Mouse (Mus musculus): ENCODE results near the gene Col13a1.

Gene Col13a1

DNA sequence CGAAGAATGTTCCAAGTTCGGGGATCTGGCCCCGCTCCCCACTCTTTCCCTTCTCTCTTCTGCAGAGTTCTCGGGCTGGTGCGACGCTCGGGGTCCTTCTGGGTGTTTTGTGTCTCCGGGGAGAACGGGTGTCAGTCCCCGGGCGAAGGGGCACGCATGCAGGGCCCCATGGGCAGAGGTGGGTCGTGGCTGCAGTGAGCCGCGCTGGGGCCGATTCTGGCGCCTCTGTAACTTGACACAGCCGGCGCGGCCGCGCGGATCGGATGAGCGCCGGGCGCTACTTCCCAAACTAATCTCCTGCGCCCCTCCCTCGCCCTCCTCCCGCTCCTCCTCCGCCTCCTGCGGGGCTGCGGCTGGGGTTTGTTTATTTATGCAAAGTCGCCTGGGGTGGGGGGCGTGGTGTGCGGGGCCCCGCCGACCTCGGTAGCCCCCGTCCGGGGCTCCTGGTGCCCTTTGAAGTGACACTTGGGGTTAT is at the start of gene Col13a1:
Col13a1 (minus strand) TSS at position 243 of the 475 bp plus-strand sequence.
- no peak for DNase-seq (ENCODE audit: low spot score in 2 of 2)

DNA sequence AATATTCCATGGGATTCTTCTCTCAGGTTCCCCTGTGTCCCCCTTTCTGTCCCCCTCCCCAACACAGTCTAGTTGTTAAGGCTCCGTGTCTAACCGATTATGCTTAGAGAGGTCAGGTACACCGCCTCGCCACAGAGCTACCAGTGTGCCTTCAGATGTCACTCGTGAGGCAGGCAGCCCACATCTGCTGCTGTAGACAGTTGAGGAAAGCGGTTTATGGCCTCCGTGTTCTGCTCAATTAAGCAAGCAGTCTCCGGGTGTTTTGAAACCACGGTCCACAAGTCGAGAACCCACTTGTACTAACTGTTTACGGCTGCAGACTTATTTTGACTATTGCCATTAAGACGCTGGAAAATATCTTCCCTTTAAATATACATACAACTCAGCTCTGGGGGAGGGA is 48.8 kb upstream of the Col13a1 start:
- no peak for DNase-seq (ENCODE audit: low spot score in 2 of 2)

DNA sequence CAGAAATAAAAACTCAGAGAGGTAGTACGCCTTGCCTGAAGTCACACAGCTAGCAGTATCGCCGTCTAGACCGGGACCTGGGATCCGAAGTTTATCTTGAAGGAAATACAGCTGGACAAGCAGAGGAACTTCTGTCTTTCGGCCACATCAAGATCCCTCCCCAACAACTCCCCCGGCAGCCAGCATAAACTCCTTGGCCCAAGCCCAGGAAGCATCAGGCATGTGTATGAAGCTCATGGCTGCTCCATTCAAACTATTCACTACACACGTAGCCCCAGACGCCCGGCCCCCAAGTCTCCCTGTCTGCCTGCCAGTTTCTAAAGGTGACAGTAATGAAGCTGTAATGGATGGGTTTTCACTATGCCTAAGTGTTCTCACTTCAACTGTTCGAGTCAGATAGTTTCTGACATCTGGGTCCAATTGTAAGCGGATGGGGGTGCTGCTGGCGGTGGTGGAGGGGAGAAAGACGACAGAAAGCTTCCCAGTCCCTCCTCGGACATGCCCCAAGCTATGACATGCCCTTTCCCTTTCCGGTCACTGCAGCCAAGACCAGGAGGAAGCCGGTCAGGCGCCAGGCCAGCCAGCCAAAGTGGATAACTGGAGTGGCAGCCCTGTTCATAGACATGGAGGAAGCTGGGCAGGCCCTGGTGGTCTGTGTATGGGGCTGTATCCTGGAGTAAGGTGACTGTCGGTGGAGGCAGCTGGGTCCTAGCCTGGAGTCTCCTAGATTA is 45.1 kb upstream of the Col13a1 start:
- no peak for DNase-seq (ENCODE audit: low spot score in 2 of 2)

DNA sequence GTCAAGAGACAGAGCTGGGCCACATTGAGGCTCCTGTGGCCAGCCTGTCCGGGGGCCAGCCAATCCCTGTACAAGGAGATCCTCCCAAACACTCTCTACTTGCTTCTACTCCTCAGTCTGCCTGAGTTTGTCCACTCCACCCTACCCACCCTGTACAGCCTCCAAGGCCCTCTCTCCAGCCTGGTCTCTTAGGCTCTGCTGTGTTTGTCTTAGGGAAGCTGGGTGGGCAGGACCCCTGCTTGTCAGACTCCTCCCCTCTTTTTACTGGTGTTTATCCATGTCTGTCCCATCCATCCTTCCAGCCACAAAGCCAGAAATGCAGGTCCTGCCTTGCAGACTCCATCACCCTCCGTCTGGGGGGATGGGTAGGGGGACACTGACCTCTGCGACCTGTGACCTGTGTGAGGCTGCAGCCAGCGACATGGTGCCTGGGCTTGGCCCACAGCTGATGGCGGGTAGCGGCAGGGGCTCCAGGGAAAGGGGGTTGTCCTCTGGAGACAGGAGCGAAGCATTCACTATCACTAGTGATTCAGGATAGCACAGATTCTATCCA is 41.2 kb upstream of the Col13a1 start:
- DNase-seq (ENCODE audit: low spot score in 2 of 2) = no peak

DNA sequence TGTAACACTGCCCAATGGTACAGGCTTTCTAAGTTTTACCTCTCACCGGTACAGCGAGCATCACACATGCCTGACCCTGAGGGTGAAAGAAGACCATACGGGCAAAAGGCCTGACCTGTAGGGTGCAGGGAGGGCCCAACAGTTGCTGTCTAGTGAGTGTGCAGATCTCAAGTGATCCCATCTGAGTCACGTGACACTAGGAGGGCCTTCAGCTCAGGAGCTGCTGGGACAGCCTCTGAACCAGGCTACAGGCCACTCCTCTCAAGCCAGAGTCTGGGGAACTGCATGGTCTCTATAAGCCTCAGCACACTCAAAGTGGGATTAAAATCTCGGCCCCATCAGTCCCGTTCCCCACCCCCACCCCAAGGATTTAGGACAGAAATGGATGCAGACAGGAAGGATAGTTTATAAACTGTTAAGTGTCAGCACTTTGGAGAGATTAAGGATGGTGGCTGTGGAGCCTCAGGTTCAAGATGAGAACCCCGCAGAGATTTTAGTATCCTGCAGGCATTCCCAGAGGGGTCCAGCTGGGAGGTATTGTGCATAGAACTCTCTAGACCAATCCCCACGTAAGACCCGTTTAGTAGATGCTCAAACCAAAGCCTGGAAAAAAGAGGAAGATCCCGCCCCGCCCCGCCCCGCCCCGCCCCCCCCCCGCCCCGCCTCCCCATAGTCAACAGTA is 40.6 kb upstream of the Col13a1 start:
- no peak for DNase-seq (ENCODE audit: low spot score in 2 of 2)

DNA sequence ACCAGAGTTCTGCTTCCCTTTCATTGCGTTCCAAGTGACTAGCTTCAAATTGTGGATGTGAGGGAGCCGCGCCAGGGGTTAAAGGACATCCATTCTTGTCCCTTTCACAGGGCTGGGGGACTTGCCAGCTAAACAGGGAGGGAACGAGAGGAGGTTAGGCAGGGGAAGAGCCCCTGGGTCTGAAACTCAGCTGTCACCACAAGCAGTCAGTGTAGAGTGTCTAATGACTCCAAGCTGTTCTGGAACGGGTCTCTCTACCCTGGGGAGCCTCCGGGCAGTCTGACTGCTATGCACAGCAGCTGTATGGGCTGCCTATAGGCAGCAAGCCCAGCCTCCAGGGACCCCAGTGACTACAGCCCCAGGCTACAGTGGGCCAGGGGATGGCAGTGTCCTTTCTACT is 38.0 kb upstream of the Col13a1 start:
- DNase-seq (ENCODE audit: low spot score in 2 of 2) = no peak

DNA sequence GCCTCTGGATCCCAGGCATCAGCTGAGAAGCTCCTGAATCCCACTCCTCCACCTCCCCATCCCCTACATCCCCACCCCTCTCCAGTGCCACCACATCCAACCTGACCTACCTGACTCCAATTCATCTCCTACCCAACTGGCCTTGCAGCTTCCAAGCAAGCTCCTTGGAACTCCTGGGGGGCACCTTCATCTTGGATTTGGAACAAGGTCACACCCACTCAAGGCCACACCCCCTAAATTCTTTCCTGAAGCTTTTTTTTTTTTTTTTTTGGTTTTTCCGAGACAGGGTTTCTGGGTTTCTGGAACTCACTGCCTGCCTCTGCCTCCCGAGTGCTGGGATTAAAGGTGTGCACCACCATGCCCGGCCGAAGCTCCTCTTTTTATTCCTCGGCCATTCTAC is 34.3 kb upstream of the Col13a1 start:
- no peak for DNase-seq (ENCODE audit: low spot score in 2 of 2)

DNA sequence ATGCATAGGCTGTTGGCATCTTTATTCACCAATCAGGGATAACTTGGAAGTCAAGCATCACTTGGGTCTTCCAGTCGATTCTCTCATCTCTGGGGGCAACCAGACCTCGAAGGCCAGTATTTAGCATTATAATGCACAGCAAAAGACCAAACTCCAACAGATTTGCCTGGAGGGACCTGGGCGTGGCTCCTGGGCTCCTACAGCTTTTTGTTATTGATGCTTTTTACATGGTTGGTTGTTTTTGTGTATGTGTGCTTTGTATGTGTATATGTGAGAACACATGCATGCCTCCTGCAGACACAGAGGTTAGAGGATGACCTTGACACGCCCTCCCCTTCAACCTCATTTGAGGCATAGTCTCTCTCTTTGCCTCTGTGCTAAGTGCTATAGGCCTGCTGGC is 33.5 kb upstream of the Col13a1 start:
- no peak for DNase-seq (ENCODE audit: low spot score in 2 of 2)

DNA sequence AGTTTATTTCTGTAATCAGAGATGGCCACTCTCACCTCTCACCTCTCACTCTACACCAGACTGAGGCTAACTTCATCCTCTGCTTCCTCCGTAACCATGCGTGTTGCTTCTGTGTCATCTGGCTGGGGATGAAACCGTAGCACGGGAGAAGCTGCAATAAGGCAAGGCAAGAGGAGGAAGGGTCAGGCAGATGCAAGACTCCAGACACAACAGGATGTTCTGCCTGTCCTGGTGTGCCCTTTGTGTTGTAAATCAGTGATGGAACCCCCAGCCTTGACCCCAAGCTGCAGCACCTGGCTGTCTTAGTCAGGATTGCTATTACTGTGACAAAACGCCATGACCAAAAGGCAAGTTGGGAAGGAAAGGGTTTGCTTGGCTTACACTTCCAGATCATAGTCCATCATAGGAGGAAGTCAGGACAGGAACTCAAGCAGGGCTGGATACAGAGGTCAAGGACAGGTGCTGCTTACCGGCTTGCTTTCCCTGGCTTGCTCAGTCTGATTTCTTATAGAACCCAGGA is 31.1 kb upstream of the Col13a1 start:
- DNase-seq (ENCODE audit: low spot score in 2 of 2) = no peak

DNA sequence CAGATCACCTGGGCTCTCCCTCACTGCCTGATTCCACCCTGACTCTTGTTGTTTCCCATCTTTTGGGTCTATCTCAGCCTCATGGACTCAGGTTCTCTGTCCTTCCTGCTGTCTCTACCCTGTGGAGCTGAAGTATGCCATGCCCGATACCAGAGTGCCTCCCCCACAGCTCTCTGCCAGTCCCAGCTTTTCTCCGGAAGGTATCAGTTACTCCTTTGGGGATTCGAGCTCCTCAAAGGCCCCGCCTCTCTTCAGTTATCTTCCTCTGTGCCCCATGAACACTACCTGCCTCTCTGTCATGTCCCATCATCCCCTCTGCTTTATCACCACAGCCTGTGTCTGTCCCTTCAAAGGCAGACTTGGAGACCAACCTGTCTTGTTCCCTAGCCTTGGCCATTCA is 29.1 kb upstream of the Col13a1 start:
- DNase-seq (ENCODE audit: low spot score in 2 of 2) = no peak

DNA sequence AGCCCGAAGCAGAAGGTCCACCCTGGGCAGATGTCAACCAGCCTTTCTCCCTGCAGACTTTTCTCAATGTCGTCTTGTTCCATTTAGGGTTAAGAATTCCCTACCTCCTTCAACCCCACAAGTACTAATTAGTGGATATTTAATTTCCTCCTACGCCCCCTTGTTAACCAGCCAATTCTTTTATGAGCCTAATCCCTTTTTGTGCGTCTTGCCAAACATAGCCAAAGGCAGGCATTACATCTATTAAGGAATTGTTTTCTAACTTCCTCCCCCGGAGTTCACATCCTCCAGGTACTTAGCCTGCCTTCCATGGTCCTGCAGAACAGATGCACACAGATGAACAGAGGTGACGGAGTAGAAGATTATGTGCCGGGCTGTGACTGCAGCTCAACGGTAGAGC is 27.5 kb upstream of the Col13a1 start:
- no peak for DNase-seq (ENCODE audit: low spot score in 2 of 2)

DNA sequence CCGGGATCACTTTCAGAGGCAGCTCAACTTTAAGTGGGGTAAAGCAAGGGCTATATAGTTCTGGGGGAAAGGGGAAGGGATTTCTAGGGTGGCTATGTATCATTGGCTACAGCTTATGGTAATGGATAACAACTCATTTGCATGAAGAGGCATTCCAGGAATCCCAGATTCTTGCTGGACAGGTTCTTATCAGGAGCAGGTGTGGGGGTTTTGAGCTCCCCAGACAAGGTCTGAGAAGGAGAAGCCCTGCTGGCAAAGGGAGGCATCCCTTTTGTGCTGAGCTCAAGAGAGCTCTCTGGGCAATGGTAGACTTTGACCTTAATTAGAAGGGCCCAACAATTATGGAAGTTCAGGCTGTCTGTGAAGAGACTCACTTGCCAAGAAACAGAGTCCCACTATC is 21.3 kb upstream of the Col13a1 start:
- no peak for DNase-seq (ENCODE audit: low spot score in 2 of 2)

DNA sequence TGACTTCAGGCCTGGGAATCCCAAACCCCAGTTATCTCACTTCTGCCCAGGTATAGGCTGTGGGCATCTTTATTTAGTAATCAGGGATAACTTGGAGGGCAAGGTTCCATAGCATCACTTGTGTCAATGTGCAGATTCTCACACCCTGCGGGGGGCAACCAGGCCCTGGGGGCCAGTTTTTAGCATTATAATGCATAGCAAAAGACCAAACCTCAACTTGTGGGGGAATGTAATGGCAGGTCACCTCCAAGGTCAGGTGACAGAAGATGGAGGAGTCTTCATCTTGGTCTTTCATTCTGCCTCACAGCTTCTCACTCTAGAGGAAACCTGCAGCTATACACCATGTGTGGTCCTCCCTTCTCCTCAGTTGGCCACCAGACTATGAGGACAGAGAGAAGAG is 20.9 kb upstream of the Col13a1 start:
- DNase-seq (ENCODE audit: low spot score in 2 of 2) = no peak

DNA sequence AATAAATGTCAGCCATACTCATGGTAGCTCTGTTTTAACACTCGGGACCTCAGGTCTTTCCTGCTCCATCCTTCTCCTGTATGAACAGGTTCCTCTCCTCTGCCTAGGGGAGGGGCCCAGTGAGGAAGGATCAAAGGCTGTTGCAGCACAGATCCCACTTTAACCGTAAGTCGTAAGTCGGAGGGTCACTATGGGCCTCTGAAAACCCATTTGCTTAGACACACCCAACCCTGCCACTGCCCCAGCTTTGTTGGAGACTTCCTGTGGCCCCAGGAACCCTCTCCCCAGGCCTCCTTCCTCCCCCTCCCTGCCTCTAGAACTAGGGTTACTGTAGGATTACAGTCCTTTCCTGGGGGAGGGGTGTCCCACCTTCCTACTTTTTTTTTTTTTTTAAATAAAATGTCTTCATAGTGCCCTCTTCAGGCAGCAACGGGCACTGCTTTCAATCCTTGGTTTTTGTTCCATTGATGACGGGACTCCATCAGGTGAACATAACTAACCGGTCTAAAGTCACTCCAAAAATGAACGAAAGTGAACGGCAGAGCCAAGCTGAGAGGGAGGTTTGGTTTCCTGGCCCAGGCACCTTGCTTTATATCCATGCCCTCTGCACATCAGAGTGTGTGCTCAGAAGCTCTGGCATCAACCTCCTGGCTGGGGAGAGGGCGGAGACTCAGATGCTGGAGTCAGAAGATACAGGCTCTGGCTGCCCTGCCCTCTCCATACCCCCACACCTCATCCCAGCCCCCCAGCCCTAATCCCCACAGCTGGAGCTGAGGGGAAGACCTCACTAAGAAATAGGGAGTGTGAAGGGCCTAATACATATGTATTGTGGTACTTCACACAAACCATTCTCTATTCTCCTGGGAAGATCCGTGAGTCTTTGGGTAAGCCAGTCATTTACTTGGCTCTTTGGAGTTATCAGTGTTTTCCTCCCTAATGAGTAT is 12.8 kb upstream of the Col13a1 start:
- DNase-seq (ENCODE audit: low spot score in 2 of 2) = no peak

DNA sequence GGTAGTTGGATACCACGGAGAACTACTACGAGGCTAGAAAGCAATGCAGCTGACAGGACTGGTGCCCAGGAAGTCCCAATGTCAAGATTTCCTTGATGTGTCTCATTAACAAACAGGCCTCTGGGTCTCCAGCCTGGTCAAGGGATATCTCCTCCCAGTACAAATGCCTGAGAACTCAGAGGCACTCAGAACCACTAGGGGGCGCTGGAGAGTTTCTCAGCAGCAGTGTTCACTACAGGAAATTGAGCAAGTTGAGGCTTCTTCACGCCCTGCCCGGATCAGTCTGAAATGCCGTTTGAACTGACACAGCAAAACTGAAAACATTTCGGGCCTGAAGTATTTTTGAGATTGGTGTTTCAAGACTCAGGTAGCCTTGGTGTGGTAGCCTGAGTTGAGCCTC is 1.5 kb upstream of the Col13a1 start:
- DNase-seq (ENCODE audit: low spot score in 2 of 2) = peak; percentile 94 to 96

DNA sequence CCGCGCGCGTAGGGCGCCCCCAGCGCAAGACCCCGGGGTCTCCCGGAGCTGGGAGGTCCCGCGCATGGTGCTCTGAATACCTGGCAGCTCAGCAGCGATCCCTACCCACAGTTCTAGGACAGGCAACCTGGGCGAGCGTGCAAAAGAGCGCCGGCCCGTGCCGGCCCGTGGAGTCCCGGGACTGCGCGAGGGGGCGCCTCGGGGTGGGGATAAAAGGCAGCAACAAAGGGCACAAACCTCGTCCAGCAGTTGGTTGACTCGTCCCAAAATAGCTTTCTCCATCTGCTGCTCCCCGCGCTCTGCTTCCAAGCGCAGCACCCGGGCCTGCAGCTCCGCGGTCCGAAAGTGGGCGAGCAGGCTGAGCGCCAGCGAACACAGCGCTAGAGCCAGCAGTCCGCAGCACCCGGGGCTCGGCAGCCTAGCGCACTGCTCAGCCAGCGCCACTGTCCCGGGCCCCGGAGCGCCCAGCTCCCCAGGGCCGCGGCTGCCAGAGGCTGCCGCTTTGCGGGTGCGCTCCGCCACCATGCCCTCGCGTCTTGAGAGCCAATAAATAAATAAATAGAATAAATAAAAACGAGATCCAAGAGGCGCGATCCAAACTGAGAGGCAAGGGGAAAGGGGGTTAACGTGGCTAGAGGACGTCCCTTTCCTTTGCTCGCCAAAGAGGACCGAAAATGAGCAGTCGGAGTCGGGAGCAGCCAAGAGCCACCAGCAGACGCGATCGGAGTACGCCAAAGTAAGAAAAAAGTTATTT is 619 bp downstream of the Col13a1 start:
- peak; percentile 48 to 57 for DNase-seq (ENCODE audit: low spot score in 2 of 2)

DNA sequence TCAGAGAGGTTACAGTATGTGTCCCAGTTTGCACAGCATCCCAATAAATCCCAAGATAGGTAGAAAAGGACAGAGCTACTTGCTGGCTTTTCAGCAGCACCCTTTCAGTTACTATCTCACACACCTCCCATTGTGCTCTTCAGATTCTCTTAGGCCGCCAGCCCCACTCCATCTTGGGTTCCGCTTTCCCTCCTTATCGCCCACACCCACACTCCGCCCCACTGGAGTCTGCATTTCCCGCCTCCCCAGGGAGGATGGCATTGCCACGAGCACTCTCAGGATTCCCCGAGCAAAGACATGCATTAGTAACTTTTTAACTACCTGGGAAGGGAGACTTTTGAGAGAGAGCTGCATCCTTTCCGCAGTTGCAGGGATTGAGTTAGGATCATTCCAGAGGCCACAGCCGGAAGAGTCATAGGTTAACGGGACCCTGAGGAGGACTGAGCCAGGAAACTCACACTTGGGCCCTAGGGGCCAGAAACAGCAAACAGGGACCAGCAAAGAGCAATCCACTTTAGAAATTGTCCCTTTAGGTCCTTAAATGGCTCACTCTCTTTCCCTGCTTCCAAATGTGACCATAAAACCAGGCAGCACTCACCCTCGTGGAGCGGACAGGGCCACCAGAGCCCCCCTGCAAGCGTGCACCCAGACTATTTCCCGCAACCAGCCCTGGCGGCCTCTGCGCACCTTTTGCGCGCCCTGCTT is 1.4 kb downstream of the Col13a1 start:
- DNase-seq (ENCODE audit: low spot score in 2 of 2) = peak in 1 of 2 experiments; percentile 10

DNA sequence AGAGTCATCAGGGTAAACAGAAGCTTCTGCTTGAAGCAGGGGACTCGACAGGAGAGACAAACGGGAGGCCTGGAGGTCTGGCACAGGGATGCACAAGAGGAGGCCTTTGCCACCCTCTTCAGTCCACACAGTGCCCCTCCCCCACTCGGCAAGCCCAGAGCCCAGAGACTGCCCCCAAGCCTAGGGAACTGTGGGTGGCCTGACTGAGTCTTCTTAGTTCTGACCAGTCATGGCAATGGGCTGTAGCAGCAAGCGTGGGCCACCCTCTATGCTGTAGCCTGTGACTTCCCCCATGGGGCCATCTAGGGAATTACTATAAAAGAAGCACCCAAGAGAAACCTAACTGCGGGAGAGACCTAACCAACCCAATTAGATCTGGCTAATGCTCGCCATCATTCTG is 1.9 kb downstream of the Col13a1 start:
- peak; percentile 22 to 25 for DNase-seq (ENCODE audit: low spot score in 2 of 2)

DNA sequence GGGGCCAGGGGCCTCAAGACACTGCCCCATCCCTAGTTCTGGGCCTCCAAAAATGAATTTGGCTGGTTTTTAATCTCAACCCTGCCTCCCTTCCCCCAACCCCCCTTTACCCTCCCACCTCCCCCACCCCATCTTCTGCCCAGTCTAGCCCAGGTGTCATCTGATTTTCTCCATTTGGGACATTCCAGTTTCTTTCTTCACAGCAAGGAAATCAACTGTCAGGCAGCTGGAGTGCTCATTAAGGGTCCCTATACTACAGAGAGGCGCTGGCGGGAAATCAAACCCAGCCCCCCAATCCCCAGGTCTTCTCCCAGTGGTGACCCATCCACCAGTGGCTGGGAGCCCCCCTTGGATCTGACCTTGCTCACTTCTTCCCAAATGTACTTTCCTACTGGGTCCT is 4.3 kb downstream of the Col13a1 start:
- DNase-seq (ENCODE audit: low spot score in 2 of 2) = no peak

DNA sequence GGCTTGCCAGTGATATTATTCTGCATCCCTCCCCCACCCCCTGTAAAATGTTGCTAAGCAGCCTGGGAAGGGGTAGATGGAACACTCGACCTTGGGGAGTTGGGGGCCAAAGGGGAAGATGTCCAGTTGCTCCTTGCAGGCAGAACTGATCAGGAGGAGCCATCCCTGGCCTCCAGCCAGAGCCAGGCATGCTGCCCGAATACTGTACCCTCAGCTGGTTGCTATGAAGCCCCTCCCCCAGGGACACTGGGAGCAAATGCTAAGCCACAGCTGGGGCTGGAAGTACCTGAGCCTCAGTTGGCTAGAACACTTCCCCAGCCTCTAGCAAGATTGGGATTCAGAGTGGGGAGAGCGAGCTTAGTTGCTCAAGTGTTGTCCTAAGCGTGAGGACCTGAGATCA is 6.9 kb downstream of the Col13a1 start:
- DNase-seq (ENCODE audit: low spot score in 2 of 2) = no peak

All from right cerebral cortex, adult 2 months (tissue).